Mouse (Mus musculus) lung, adult 2 months (tissue): ENCODE data around the gene Opa3.

Source experiments
- CTCF ChIP-seq: fragments of 200-500 bp; IDR thresholded peaks from 2 replicates; pipeline ENCODE4 v1.5.1; 2011; ENCODE audit warnings: mild to moderate bottlenecking, low read length, control low read depth; ENCODE audit not compliant: insufficient read depth
- POLR2A ChIP-seq: fragments of 200-500 bp; IDR thresholded peaks from 2 replicates; pipeline ENCODE4 v1.6.1; 2011; ENCODE audit warnings: low read depth, mild to moderate bottlenecking, control low read depth, low read length, borderline replicate concordance; ENCODE audit errors: extremely low read depth

- TF ChIP-seq CTCF, result no peak
- no peak for TF ChIP-seq POLR2A
These were observed 37.0 kb downstream of the Opa3 start for GRCm38 (mm10) chr7:19265147-19265546.
